Mouse (Mus musculus) CH12.LX (cell line): ENCODE measurements at regions not wholly inside any gene's neighbourhood (a gene's known extent, or its start where the extent isn't known, plus 50 kb on each side); places are given as distances from the start of the nearest gene placed in this dataset.

Experiments
- DNase-seq: peaks from one replicate; pipeline ENCODE4 v3.0.0-alpha.2; 2013; ENCODE audit errors: extremely low read depth
- H3K27ac ChIP-seq: 2 replicates; pipeline ENCODE4 v1.5.1; 2012; ENCODE audit warnings: low read depth, mild to moderate bottlenecking, control low read depth, moderate library complexity; ENCODE audit not compliant: insufficient read depth
- H3K27me3 ChIP-seq: replicated peaks from 2 replicates; pipeline ENCODE3; 2012; ENCODE audit warnings: inconsistent platforms
- H3K36me3 ChIP-seq, 2 experiments: replicated peaks in 1 of 2; 2 replicates each; pipeline versions ENCODE3 to v1.6.1; 2012; ENCODE audit warnings: inconsistent platforms in 1 of 2, low read length in 1 of 2, mild to moderate bottlenecking in 1 of 2, mixed read lengths in 1 of 2, moderate library complexity in 1 of 2; ENCODE audit not compliant: control insufficient read depth in 1 of 2, insufficient read depth in 1 of 2
- H3K4me1 ChIP-seq, 2 experiments: 2 replicates each; pipeline ENCODE4 v1.6.1; 2012; ENCODE audit warnings: inconsistent platforms in 1 of 2, moderate library complexity in 1 of 2; ENCODE audit not compliant: insufficient read depth in 2 of 2, control insufficient read depth in 1 of 2
- H3K4me2 ChIP-seq: 2 replicates; pipeline ENCODE4 v1.6.1; 2012; ENCODE audit warnings: low read depth, mild to moderate bottlenecking, control low read depth; ENCODE audit not compliant: poor library complexity, insufficient read depth, severe bottlenecking
- H3K4me3 ChIP-seq, 3 experiments: fragments of 150-350 bp in 1 of 3; sonication (generic) in 1 of 3; replicated peaks in 1 of 3; 2 replicates each; pipeline versions ENCODE3 to v1.5.1; 2011 to 2012; ENCODE audit warnings: low read depth in 2 of 3, low read length in 2 of 3, mild to moderate bottlenecking in 2 of 3, moderate library complexity in 2 of 3, control low read depth in 1 of 3, improper control_type of control experiment in 1 of 3, inconsistent platforms in 1 of 3, mixed read lengths in 1 of 3; ENCODE audit not compliant: poor library complexity in 1 of 3
- H3K79me2 ChIP-seq: replicated peaks from 2 replicates; pipeline ENCODE4 v1.6.1; 2012; ENCODE audit warnings: mild to moderate bottlenecking, moderate library complexity; ENCODE audit not compliant: control insufficient read depth, poor library complexity, insufficient read depth, severe bottlenecking; ENCODE audit errors: extremely low read depth
- H3K9ac ChIP-seq: 2 replicates; pipeline ENCODE4 v1.6.1; 2012; ENCODE audit warnings: low read depth, mild to moderate bottlenecking, control low read depth, moderate library complexity; ENCODE audit not compliant: insufficient read depth
- H3K9me3 ChIP-seq: replicated peaks from 2 replicates; pipeline ENCODE3; 2012; ENCODE audit warnings: low read length, inconsistent platforms, mixed read lengths
- BHLHE40 ChIP-seq: IDR thresholded peaks from 2 replicates; pipeline ENCODE4 v1.6.1; 2011; ENCODE audit warnings: mild to moderate bottlenecking, low read depth, low read length, improper control_type of control experiment
- CHD1 ChIP-seq: IDR thresholded peaks from 2 replicates; pipeline ENCODE4 v1.6.1; 2012; ENCODE audit warnings: low read depth, low read length, improper control_type of control experiment, inconsistent platforms
- ELF1 ChIP-seq: IDR thresholded peaks from 2 replicates; pipeline ENCODE4 v1.6.1; 2014; ENCODE audit warnings: low read depth, mild to moderate bottlenecking, inconsistent platforms, low read length, improper control_type of control experiment
- EP300 ChIP-seq: IDR thresholded peaks from 2 replicates; pipeline ENCODE4 v1.6.1; 2011; ENCODE audit warnings: low read length, improper control_type of control experiment
- GABPA ChIP-seq: IDR thresholded peaks from 2 replicates; pipeline ENCODE4 v1.6.1; 2012; ENCODE audit warnings: low read depth, low read length, improper control_type of control experiment, inconsistent platforms; ENCODE audit not compliant: insufficient replicate concordance
- HCFC1 ChIP-seq: IDR thresholded peaks from 2 replicates; pipeline ENCODE4 v1.6.1; 2012; ENCODE audit warnings: low read depth, mild to moderate bottlenecking, inconsistent platforms, low read length, improper control_type of control experiment
- JUN ChIP-seq: IDR thresholded peaks from 2 replicates; pipeline ENCODE4 v1.6.1; 2011; ENCODE audit warnings: low read depth, mild to moderate bottlenecking, low read length, improper control_type of control experiment, moderate library complexity; ENCODE audit not compliant: insufficient read depth
- JUND ChIP-seq: conservative IDR thresholded peaks from 2 replicates; pipeline ENCODE4 v1.6.1; 2011; ENCODE audit warnings: low read depth, low read length, improper control_type of control experiment
- KAT2A ChIP-seq: IDR thresholded peaks from 2 replicates; pipeline ENCODE4 v1.6.1; 2012; ENCODE audit warnings: low read length, improper control_type of control experiment, inconsistent platforms; ENCODE audit not compliant: insufficient replicate concordance
- MAZ ChIP-seq: IDR thresholded peaks from 2 replicates; pipeline ENCODE4 v1.6.1; 2012; ENCODE audit warnings: low read depth, mild to moderate bottlenecking, inconsistent platforms, low read length, improper control_type of control experiment, moderate library complexity
- MEF2A ChIP-seq: IDR thresholded peaks from 2 replicates; pipeline ENCODE4 v1.6.1; 2014; ENCODE audit warnings: low read depth, mild to moderate bottlenecking, inconsistent platforms, low read length, improper control_type of control experiment, borderline replicate concordance
- MYC ChIP-seq: IDR thresholded peaks from 2 replicates; pipeline ENCODE4 v1.6.1; 2011; ENCODE audit warnings: low read depth, mild to moderate bottlenecking, improper control_type of control experiment, low read length
- NELFE ChIP-seq: IDR thresholded peaks from 2 replicates; pipeline ENCODE4 v1.6.1; 2011; ENCODE audit warnings: low read depth, low read length, improper control_type of control experiment
- NRF1 ChIP-seq: IDR thresholded peaks from 2 replicates; pipeline ENCODE4 v1.6.1; 2014; ENCODE audit warnings: low read depth, mild to moderate bottlenecking, inconsistent platforms, low read length, improper control_type of control experiment, moderate library complexity
- SIN3A ChIP-seq: IDR thresholded peaks from 2 replicates; pipeline ENCODE4 v1.6.1; 2012; ENCODE audit warnings: low read length, improper control_type of control experiment, inconsistent platforms
- SMC3 ChIP-seq: IDR thresholded peaks from 2 replicates; pipeline ENCODE4 v1.6.1; 2011; ENCODE audit warnings: low read depth, low read length, improper control_type of control experiment
- TBP ChIP-seq: conservative IDR thresholded peaks from 2 replicates; pipeline ENCODE4 v1.6.1; 2011; ENCODE audit warnings: low read depth, low read length, improper control_type of control experiment
- USF1 ChIP-seq: IDR thresholded peaks from 2 replicates; pipeline ENCODE4 v1.6.1; 2014; ENCODE audit warnings: low read depth, mild to moderate bottlenecking, inconsistent platforms, low read length, improper control_type of control experiment
- USF2 ChIP-seq: conservative IDR thresholded peaks from 2 replicates; pipeline ENCODE4 v1.6.1; 2011; ENCODE audit warnings: low read depth, low read length, improper control_type of control experiment
- ZC3H11A ChIP-seq: IDR thresholded peaks from 2 replicates; pipeline ENCODE4 v1.6.1; 2012; ENCODE audit warnings: low read depth, mild to moderate bottlenecking, inconsistent platforms, low read length, improper control_type of control experiment
- ZKSCAN1 ChIP-seq: IDR thresholded peaks from 2 replicates; pipeline ENCODE4 v1.6.1; 2012; ENCODE audit warnings: low read depth, inconsistent platforms, low read length, improper control_type of control experiment, borderline replicate concordance
- ZMIZ1 ChIP-seq: IDR thresholded peaks from 2 replicates; pipeline ENCODE4 v1.6.1; 2012; ENCODE audit warnings: low read depth, mild to moderate bottlenecking, inconsistent platforms, low read length, improper control_type of control experiment
- ZNF384 ChIP-seq: IDR thresholded peaks from 2 replicates; pipeline ENCODE4 v1.6.1; 2012; ENCODE audit warnings: low read depth, low read length, improper control_type of control experiment, inconsistent platforms
- dilution Hi-C: fragments of 300-500 bp; cut with MboI; formaldehyde crosslinking; loops from 2 replicates; pipeline ENCODE4 v1.14.3; 2020; ENCODE audit warnings: low sequenced_read_pairs; ENCODE audit not compliant: extremely low pct_unique_long_range_greater_than_20kb, extremely low pct_ligation_motif_present
- in situ Hi-C: fragments of 300-500 bp; cut with MboI; formaldehyde crosslinking; loops from 3 replicates; pipeline ENCODE4 v1.14.3; 2019; ENCODE audit warnings: low sequenced_read_pairs, low pct_ligation_motif_present, low pct_unique_long_range_greater_than_20kb, mixed read lengths

GRCm38 (mm10) chr7:36156595-36156994 lies 353.8 kb upstream of the Zfp507 start:
- dilution Hi-C loops (no loop called here), in situ Hi-C loops (no loop called here)
- no peaks in the 10 kb centered on the region for H3K4me1 ChIP-seq
- no peak overlapping the region for H3K27ac ChIP-seq
- H3K9me3 ChIP-seq: peaks cover 79% of the 10 kb centered on the region
- no peak overlapping the region for H3K4me2 ChIP-seq
- H3K36me3 ChIP-seq: no peaks in the 10 kb centered on the region
- no peaks in the 10 kb centered on the region for H3K27me3 ChIP-seq
- H3K9ac ChIP-seq: no peak overlapping the region
- TF ChIP-seq JUN (no peak), ELF1 (no peak), GABPA (no peak), SIN3A (no peak), NRF1 (no peak), USF2 (no peak), NELFE (no peak), ZNF384 (no peak), ZMIZ1 (no peak), JUND (no peak)
- no peaks in the 10 kb centered on the region for H3K79me2 ChIP-seq
- no peak overlapping the region for H3K4me3 ChIP-seq
- no peak for DNase-seq

- H3K79me2 ChIP-seq: no peaks in the 10 kb centered on the region
- peaks cover 80% of the 10 kb centered on the region for H3K9me3 ChIP-seq
- dilution Hi-C loops: no loop called here
- no peak overlapping the region for H3K27ac ChIP-seq
- in situ Hi-C loops: no loop called here
- no peak overlapping the region for H3K4me3 ChIP-seq
- H3K27me3 ChIP-seq: no peaks in the 10 kb centered on the region
- TF ChIP-seq NRF1 (no peak), SMC3 (no peak), CHD1 (no peak), JUND (no peak), EP300 (no peak), ELF1 (no peak), TBP (no peak), KAT2A (no peak), MYC (no peak), HCFC1 (no peak), ZC3H11A (no peak), USF2 (no peak), USF1 (no peak), BHLHE40 (no peak), MEF2A (no peak), ZNF384 (no peak), GABPA (no peak), ZKSCAN1 (no peak), MAZ (no peak)
- H3K36me3 ChIP-seq: no peaks in the 10 kb centered on the region
- no peak overlapping the region for H3K9ac ChIP-seq
- H3K4me1 ChIP-seq: no peaks in the 10 kb centered on the region
- no peak for DNase-seq
- H3K4me2 ChIP-seq: no peak overlapping the region
Measured at GRCm38 (mm10) chr7:36155576-36155975, 352.8 kb upstream of the Zfp507 start.
